Mouse (Mus musculus) CD4-positive helper T cell, adult 2 months (primary cell): ENCODE results near the gene Arpc1a.
"Not testable (repeated sequence)": the region's sequence is repeated elsewhere in the genome, so short reads cannot be mapped to it uniquely, and the experiment has no call there.

Experiments
- DNase-seq: peaks from one replicate; pipeline ENCODE4 v3.0.0-alpha.2; 2012; ENCODE audit warnings: low read depth, missing footprints, low spot score

Arpc1a gene

DNA sequence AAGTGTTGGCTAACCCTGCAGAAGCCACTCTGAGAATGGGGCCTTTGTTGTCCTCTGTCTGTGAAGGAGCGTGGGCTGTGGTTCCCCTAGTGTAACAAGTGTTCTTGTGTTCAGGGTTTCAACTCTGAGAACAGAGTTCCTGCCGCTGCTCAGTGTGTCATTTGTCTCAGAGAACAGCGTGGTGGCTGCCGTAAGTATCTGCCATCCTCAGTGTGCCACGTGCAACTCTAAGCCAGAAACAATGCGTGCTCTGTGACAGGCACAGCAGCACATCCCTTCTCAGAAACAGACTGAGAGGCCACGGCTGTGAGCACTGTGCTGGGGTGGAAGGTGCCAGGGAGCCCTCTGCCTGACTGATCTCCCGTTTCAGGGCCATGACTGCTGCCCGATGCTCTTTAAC lies 20.7 kb downstream of the Arpc1a start:
- DNase-seq: no peak

DNA sequence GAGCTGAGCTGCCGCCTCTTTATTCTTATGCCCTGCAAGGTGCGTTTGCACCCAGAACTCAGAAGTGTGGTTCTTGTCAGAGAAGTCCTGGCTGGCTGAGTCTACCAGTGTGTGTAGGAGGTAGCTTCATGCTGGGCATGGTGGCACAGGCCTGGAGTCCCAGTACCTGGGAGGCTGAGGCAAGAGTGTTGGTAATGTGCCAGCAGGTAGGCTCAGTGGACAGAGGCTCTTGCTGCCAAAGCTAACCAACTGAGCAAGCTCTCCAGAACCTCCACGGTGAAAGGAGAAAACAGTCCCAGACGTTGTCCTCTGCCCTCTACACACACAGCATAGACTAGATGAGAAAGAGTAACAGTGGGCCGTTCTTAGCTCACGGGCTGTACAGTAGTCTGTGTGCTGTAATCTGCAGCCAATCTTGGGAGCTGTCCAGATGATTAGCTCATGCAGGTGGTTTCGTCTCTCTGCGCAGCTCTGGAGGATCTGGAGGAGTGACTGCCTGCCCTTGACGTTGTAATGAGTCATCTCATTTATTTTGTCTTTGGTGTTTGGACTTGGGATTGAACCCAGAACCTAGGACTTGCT lies 22.2 kb downstream of the Arpc1a start:
- DNase-seq: no peak

DNA sequence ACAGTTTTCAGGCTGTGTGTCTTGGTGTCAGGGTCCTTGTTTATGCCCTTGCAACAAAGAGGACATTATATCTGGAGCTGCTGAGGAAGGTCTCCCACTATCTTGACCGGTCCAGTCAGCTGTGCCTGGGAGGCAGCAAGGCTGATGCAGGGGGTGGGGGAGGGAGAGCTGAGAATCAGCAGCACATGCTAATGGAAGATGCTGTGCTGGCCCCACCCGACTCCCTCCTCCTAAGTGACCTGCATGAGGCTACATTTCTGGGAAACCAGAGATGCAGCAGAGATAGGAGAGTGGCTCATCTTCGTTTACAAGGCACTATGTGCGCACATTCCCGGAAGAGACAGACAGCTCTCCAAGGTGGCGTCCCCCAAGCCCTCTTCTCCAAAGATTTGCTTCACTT lies 26.8 kb downstream of the Arpc1a start:
- no peak for DNase-seq

DNA sequence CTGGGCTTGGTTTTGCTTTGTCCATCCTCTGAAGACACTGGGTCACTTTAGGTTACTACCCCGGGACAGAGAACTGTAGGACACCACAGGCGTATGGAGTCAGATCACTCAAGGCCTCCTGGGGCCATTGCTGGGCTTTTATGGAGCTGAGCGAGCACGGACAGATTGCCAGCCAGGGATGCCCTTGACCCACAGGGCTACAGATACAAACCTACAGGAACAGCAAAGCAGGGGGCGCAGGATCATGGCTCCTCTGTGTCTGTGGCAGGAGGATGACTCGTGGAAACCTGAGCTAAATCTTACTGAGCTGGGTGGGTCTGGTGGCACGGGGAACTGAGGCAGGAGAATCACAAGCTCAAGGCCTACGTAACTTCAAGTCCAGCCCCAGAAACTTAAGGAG lies 28.9 kb downstream of the Arpc1a start:
- no peak for DNase-seq

DNA sequence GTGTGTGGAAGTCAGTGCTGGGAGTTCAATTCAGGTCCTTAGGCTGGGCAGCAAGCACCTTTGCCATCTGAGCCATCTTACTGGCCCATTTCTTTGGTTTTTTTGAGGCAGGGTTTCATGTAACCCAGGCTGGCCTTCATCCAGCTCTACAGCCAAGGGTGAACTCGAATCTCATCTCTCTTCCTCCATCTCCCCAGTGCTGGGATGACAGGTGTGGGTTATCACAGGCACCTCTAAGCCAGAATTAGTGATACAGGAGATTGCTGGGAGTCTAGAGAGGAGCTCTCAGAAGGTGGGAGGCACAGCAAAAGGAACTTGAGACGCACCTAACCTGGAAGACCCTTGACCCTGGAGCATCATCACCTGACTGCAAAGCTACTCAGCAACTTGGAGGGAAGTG lies 29.8 kb downstream of the Arpc1a start:
- DNase-seq: peak; percentile 20

DNA sequence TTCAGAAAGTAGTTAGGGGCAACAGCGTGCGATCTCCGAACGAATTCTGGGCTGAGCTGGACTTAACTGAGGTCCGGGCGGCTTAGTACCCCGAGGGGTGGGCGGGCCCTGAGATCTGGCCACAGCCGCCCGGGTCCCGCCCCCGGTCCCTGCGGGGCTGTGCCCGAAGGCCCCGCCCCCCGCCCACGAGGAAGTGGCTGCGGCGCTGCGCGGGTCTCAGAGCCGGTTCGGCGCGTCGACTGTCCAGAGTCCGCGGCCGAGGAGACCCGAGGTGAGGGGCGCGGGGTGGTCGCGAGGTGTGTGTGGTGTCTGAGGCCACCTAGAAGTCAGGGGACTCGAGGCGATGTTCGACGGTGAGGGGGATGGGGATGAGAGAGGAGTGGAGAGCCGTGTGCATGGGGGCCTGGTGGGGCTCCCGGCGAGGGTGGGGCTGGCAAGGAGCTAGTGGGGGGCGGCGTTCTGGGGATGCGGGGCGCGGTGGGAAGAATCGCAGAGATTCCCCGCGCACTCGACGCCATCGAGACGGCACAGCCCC lies 30.5 kb downstream of the Arpc1a start, which contains the start of gene Arpc1b:
Gene Arpc1b, plus strand, starts transcription at position 145 of the 535 bp plus-strand sequence.
- DNase-seq: peak; percentile 81

DNA sequence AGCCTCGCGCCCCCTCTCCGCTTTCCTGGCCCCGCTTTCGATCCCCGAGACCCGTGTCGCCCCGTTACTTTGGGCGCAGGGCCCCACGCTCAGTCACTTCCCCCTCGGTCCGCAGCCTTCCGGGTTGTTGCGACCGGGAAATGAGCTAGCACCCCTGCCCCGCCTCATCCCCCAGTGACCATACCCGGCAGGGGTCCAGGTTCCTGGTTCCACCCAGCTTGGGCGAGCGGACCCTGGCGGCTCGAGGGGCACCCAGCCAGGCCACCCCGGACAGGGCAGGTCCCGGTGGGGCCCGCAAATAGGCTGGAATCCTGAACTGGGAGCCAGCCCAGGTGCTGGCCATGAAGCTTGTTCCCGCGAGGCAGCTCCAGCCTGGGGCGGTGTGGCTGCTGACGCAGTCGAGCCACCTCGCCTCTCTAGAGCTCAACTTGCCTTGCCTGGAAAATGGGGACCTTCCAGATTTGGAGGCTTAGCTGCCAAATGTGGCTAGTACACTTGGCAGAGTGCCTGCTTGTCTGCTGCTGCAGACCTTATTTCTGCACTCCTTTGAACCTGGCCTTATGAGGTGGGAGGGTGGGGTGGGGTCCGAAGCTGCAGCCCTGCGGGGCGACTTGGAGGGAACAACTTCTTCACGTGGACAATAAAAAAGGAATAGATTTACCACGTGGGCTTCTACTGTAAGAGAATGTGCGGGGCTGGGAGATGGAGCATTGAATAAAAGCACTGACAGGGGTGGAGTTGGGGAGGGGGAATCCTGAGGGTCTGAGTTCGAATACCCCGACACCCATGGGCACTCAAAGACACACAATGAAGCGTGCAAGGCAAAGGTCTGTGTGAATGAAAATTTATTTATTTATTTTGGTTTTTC lies 31.2 kb downstream of the Arpc1a start:
- DNase-seq: peak; percentile 71

DNA sequence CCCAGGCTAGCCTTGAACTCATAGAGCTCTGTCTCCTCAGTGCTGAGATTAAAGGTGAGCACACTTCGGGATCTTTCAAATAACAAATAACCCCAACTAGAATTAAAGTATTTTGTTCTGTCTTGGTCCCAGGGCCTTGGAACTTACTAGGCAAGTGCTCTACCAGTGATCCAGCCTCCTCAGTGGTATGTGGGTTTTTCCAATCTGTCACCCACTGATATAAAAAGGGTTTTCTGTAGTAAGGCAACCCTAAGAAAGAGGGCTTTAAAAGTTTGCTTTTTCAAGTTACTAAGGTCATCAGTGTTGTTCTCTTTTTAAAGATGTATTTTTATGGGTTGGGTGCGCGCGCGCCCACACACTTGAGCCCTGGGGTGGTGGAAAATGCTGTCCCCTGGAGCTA lies 32.1 kb downstream of the Arpc1a start:
- no peak for DNase-seq

DNA sequence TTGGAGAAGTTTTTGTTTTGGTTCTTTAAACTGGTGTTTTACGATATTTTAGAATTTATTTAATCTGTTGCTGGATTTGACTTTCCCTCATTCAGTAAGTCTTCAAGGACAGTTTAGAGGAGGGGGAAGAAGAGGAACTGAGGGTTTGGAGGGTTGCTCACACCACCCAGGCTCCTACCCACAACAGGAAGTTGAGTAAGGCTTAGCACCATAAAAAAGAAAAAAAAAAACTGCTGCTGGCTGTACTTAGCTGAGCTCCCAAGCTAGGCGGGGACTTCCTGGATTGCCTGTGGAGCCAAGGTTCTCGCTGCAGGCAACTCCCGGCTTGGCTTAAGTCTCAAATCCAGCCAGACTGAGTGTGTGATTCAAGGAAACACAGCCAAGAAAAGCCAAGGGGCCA lies 32.7 kb downstream of the Arpc1a start:
- peak; percentile 81 for DNase-seq

DNA sequence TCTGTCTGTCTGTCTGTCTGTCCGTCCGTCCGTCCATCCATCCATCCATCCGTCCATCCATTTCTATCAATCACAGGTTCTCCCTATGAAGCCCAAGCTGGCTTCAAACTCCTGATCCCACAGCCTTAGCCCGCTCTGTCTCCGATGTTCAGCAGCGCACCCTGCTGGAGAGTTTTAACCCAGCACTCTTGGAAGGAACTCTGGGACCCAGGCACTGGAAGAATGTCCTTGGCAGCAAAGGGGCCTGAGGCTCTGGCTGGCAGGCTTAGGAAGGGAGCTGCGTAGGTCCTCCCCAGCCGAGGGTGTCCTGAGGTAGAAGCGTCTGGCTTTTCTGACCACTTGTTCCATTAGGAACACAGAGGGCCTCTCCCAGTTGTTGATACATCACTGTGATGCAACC lies 33.3 kb downstream of the Arpc1a start:
- peak; percentile 58 for DNase-seq

DNA sequence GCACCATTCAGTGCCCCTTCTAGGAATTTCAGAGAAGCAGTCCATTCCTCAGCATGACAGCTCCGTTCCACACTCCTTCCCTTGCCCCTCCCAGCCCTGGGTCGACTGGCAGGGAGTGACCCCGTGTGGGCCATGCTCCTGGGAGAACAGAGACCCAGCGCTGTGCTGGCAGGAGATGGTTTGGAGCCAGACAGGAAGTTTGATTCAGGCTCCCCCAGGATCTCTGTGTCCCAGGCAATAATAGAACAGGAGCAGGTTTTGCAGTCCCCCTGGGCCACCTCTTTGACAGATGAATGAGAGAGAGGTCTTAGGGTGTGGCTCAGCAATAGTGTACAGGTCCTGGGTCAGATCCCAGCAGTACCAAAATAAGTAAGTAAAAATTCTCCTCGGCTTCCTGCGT lies 34.4 kb downstream of the Arpc1a start:
- DNase-seq: no peak

DNA sequence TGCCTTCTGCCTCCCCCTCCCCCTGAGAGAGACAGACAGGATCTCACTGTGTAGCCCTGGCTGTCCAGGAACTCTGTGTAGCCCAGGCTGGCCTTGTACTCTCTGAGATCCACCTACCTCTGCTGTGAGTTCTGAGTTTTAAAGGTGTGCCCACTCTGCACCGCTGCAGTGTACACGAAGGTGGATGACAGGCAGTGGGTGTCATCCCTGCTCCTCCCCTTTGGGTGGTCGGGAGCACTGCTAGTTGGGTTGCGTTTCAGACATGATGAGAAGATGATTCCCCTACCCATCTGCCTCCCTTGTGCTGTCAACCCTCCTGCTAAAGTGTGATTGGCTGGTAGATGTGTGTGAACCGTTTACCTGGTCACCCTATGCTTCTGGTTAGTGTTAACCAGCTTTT lies 34.8 kb downstream of the Arpc1a start:
- DNase-seq: no peak

DNA sequence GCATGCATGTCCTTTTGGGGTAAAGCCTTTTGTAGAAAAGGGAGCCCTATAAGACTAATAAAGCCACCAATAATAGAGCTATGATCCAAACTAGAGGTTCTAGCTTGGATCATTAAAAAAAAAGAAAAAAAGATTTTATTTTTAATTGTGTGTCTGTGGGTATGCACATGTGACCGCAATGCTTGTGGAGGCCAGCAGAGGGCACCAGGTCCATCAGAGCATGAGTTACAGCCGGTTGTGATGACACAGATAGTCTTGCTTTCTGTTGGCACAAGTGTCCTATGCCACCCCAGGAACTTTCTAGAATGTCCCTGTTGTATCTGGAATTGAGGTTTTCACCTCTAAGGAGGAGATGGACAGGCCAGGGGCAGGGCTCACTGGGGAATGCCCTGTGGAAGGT lies 35.8 kb downstream of the Arpc1a start:
- peak; percentile 61 for DNase-seq

DNA sequence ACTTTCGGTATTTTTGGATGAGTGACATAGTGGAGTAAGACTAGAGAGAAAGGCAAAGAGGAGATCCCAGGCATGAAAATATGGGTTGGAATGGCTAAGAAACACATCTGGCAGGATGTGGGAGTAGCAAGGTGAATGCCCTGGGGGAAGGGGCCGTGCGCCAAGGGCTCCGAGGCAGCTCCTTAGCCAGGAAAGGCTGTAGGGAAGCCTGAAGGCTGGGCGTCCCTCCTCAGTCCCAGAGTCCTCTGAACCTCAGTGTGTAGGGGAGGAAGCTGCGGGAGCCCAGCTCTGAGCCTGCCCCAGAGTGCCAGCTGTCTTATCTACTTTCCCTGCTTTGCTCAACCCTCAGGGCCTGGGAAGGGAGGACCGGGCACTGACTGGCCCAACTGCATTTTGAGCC lies 37.3 kb downstream of the Arpc1a start:
- DNase-seq: no peak

DNA sequence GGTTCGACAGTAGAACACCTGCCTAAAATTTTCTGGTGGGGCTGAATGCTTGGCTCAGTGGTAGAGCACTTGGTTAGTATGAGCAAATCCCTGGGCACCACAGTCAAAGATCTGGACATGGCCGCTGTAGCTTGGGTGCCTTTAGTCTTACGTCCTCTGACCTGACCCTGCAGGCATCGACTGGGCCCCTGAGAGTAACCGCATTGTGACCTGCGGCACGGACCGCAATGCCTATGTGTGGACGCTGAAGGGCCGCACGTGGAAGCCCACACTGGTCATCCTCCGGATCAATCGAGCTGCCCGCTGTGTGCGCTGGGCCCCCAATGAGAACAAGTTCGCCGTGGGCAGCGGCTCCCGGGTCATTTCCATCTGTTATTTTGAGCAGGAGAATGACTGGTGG lies 39.8 kb downstream of the Arpc1a start:
- DNase-seq: no peak

DNA sequence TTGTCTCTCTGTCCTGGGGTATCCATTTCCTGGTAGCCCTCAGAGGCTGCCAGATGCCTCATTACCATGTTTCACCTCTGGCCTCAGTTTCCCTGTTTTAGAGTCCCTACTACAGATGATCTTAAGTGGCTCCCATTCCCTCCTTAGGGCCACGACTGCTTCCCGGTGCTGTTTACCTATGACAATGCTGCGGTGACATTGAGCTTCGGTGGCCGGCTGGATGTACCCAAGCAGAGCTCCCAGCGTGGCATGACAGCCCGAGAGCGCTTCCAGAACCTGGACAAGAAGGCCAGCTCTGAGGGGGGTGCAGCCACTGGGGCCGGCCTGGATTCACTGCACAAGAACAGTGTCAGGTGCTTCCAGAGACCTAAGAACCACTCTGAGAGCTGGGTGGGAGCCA lies 43.0 kb downstream of the Arpc1a start:
- no peak for DNase-seq

DNA sequence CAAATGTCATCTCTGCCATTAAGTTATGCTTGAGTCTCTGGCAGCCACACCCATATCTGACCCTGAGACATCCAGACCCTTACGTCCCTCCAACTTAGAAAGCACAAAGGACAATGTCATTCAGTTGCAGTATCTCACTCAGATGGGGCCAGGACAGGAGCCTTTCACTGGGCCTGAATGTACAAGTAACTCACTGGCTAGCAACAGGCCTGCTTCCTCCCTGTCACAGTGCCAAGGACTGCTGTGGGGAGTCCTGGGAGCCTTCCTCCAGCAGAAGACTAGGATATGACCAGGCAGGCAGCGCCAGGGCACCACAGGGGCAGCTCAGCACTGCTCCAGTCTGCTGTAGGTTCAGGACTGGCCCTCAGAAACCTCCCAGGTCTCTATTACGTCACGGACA lies 45.5 kb downstream of the Arpc1a start:
- no peak for DNase-seq

DNA sequence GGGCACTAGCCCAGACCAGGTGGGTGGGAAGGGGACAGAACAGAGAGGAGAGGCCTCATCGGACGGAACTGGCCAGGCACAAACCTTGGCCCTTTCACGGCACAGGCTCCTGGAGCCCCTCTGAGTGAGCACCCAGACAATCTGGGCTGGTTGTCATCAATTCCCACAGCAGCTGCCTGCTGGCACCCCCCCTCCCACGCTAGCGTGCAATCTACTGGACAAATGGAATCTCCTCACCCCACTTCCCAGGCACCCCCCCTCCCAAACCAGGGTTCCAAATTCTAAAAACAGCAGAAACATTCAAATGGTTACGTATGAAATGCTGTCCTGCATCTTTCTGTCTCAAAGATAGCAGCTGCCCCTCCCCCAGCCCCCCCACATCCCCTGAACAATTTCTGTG lies 46.1 kb downstream of the Arpc1a start:
- not testable (repeated sequence) for DNase-seq

DNA sequence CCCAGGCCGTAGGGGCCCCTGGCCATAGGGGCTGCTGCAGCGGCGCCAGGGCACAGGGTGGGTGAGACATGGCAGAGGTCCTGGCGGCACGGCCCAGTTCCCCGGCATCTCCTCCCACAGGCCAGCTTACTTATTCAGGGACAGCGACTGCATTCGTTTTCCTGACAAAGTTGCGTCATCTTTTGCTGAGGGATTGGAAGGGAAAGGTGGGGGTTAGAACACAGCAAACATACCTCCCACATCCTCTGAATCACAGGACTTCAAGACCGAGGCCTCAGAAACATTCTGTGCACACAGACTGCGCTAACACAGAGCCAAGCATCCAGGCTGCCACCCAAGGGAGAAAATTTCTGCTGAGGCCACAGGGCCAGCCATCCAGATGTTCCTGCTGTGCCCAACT lies 46.6 kb downstream of the Arpc1a start:
- no peak for DNase-seq

DNA sequence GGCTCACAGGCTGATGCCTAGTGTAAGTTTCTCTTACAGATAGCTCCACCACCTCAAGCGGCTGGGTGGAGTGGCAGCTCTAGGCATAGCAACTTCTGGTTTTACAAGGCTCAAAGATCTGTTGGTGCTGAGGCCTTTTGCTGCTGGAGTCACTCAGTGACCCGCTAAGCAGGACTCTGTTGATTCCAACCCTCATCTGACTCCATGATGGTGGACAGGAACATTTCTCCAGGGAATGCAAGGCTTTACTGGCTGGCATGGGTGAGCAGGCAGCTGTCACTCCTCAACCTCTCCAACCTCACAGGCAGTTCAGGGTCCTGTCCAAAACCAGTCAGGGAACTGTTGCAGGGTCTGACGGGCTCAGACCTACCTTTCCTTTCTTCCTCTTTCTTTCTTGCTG lies 47.4 kb downstream of the Arpc1a start:
- no peak for DNase-seq

DNA sequence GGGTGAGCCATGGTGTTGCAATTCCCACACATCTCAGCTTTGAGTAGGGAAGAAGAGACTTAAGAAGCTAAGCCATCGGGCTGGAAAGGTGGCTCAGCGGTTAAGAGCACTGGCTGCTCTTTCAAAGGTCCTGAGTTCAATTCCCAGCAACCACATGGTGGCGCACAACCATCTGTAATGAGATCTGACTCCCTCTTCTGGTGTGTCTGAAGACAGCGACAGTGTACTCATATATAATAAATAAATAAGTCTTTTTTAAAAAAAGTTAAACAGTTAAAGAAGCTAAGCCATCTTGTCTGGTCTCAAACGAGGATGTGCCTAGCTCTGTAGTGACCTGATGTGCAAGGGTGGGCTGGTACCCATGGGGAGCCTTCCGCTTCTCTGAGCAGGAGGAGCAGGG lies 49.6 kb downstream of the Arpc1a start:
- not testable (repeated sequence) for DNase-seq

DNA sequence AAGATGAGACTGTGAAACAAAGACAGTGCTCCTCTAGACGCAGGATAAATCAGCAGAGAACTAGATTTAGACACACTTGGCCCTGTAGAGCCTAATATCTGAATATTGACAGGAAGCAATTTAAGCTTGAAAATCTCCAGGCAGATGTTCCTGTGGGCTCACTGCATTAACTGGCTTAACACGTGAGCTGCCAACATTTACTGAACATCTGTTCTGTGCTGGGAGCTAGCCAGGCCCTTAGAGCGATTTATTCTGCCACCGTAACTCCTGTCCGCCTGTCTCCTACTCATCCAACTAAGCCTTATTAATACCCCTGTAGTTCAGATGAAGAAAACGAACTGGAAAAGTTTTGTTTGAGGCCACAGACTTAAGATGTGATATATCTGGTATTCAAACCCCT lies 55.2 kb downstream of the Arpc1a start:
- DNase-seq: no peak
